Mouse (Mus musculus) regulatory T cell (primary cell): Measurements from ENCODE around the gene V1ra8.
"Not testable (repeated sequence)": the region's sequence is repeated elsewhere in the genome, so short reads cannot be mapped to it uniquely, and the experiment has no call there.

ENCODE experiments used
- in situ Hi-C: fragments of 300-600 bp; cut with MboI, MseI; formaldehyde crosslinking; loops from one replicate; pipeline ENCODE4 v1.15.1; 2025; ENCODE audit warnings: high pct_unique_total_duplicates

Gene V1ra8

GRCm38 (mm10) chr6:90202493-90202892 lies at the start of gene V1ra8:
V1ra8 (plus strand) TSS chr6:90202793.
- in situ Hi-C loops, result not testable (repeated sequence)

GRCm38 (mm10) chr6:90160139-90160538 lies 42.5 kb upstream of the V1ra8 start:
- in situ Hi-C loops, result loop anchor here (10.0 kb wide), 1 partner anchor 1795 kb away; no protein-coding TSS in a partner anchor

DNA sequence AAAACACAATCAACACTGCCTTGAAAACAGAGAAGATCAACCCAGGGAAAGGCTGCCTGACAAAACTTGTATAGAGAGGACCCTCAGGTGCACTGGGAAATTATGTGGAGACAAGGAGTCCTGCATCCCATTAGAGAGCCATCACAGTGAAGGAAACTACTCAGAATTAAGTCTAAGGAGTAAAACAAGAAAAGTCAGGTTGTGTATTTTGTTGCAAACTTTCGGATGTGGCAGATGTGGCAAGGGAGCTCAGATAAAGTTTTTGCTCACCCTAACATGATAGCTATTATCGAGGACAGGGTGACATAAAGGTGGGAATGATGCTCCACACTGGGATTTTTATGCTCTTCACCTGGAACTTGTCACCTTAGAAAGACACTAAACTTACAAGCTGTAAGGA lies 28.1 kb upstream of the V1ra8 start, which contains the start of gene Vmn1r52:
TSS of gene Vmn1r52 (plus strand) at position 301 of the 400 bp plus-strand sequence.
- in situ Hi-C loops, result no loop called here

GRCm38 (mm10) chr6:90224338-90224737 lies 21.7 kb downstream of the V1ra8 start, which contains the start of gene Vmn1r53:
Vmn1r53 (minus strand) TSS chr6:90224438.
- in situ Hi-C loops, result no loop called here

- in situ Hi-C loops, result not testable (repeated sequence)
Observed at GRCm38 (mm10) chr6:90232114-90232513, 29.5 kb downstream of the V1ra8 start.

DNA sequence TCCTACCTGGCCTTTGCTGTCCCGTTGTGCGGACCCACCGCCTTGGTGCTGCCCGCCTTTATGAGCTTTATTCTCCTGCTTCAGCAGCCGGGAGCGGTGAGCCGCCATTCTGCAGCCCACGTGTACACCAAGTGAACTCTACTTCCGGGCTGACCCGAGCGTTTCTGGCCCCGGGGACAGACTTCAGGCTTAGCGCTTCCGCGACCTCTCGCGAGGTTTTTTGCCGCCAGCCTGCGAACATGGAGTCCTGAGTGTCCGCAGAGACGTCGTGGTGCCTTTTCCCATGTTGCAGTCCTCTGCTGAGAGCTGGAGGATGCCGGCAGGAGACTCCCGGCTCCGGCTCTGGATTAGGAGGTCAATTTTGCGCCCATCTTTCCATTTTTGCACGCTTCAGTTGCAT lies 30.1 kb downstream of the V1ra8 start:
- in situ Hi-C loops, result no loop called here

- in situ Hi-C loops, result no loop called here
Observed at GRCm38 (mm10) chr6:90244019-90244418, 41.4 kb downstream of the V1ra8 start.

GRCm38 (mm10) chr6:90246000-90246399 lies 43.4 kb downstream of the V1ra8 start, which contains the start of gene Vmn1r54:
Vmn1r54 (plus strand) TSS chr6:90246300.
- in situ Hi-C loops, result no loop called here
